Mouse (Mus musculus) stomach, postnatal 0 days (tissue): ENCODE measurements at regions not wholly inside any gene's neighbourhood (a gene's known extent, or its start where the extent isn't known, plus 50 kb on each side); places are given as distances from the start of the nearest gene placed in this dataset.

ENCODE experiments used
- CTCF ChIP-seq: IDR thresholded peaks from 2 replicates; pipeline ENCODE4 v1.5.1; 2016; ENCODE audit warnings: antibody characterized with exemption, low read depth, mild to moderate bottlenecking, moderate library complexity
- EP300 ChIP-seq: optimal IDR thresholded peaks from 2 replicates; pipeline ENCODE3; 2016; ENCODE audit warnings: antibody characterized with exemption

GRCm38 (mm10) chr9:9318624-9319023 lies 79.7 kb upstream of the Arhgap42 start:
- TF ChIP-seq CTCF: no peak
- TF ChIP-seq EP300: no peak
